Mouse (Mus musculus) right cerebral cortex, postnatal 14 days (tissue): ENCODE data around the gene Lpin1.

Experiments
- DNase-seq: peaks from one replicate; pipeline ENCODE4 v3.0.0; 2022

Lpin1 gene

DNA sequence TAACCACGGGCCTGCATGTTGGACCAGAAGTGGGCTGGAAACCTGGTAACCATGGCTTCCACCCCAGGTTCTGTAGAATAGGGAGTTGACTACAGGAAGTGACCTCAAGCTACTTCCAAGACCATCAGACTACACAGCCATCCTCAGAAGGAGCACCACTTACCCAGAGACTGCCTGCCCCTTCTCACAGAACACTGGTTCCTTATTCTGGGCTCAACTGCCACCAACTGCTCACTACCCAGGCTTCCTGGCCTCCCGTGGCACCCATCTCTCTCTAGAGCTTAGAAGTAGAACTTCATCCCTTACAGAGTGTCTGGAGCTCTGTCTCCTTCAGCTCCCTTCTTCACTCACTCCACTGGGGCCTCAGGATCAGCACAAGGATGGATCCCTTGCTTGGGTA is at the start of gene Lpin1:
Gene Lpin1, minus strand, starts transcription at position 31 of the 400 bp plus-strand sequence.
- no peak for DNase-seq

DNA sequence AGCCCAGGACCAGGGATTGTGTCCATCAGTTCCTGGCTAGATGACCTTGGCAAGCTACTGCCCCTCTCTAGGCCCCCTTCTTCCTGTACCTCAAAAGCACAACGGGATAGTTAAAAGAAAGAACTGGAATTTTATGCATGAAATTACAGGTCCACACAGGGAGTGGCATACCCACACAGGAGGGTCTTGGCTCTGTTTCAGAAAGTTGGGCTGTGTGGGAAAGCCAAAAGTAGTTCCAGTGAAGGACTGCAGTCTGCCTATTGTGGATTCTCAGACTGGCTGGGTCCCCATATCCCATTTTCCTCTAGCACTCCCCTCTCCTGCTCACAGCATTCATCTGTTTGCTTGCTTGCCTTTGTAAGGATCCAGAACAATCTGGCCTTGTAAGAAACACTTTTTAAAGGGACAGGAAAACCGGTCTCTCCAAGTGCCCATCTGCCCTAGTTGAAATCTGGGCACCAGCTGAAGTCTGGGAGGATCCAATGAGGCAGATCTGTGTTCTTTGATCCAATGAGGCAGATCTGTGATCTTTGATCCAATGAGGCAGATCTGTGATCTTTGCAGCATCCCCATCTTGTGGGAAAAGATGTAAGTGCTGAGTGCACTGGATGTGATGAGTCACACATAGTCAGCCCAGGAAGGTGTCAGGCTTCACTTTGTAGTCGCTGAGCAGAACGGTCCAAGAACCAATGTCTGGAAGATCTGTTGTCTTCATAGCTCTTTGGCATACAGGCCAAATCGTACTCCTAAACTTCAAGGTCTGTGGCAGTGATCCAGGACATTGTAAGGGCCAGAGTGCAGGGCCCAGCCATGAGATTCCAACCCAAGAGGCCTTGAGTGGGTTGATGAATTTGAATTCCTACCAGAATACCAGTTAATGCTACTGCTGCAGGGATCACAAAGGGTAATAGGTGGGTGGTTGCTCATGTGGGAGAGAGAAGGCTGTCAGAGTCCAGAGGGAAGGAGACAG is 46.4 kb upstream of the Lpin1 start:
- no peak for DNase-seq

DNA sequence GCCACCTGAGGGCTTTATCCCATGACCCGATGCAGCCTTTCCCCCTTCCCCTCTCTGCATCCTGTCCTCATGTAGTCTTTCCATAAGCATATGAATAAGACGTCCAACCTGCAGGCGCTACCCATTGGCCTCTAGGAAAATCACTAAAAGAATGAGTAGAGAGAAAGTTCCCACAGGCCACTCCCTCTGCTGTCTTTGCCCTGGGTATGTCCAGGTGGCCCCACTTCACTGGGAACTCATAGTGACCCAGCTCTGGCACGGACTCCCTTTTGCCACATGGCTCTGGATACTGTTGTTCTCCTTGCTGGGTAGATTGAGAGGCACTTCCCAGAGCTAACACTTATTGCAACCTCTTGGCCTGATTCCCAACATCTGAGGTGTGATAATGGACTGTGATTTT is 44.8 kb upstream of the Lpin1 start:
- no peak for DNase-seq

DNA sequence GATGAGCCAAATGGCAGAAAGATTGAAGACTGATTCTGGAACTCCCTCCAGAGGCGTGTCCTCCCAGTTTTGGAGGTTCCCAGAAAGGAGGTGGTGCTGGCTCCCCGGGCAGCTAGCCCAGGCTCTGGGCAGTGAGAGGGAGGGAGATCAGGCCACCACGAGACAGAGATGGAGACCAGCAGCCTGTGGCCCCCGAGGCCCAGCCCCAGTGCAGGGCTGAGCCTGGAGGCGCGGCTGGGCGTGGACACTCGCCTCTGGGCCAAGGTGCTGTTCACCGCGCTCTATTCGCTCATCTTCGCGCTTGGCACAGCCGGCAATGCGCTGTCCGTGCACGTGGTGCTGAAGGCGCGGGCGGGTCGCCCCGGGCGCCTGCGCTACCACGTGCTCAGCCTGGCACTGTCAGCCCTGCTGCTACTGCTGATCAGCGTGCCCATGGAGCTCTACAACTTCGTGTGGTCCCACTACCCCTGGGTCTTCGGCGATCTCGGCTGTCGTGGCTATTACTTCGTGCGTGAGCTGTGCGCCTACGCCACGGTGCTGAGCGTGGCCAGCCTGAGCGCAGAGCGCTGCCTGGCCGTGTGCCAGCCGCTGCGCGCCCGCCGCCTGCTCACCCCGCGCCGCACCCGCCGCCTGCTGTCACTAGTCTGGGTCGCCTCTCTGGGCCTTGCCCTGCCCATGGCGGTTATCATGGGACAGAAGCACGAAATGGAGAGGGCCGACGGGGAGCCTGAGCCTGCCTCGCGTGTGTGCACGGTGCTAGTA is 42.7 kb upstream of the Lpin1 start, which contains the start of gene Ntsr2:
Gene Ntsr2, plus strand, starts transcription at position 51 of the 762 bp plus-strand sequence.
- DNase-seq: peak; percentile 67

DNA sequence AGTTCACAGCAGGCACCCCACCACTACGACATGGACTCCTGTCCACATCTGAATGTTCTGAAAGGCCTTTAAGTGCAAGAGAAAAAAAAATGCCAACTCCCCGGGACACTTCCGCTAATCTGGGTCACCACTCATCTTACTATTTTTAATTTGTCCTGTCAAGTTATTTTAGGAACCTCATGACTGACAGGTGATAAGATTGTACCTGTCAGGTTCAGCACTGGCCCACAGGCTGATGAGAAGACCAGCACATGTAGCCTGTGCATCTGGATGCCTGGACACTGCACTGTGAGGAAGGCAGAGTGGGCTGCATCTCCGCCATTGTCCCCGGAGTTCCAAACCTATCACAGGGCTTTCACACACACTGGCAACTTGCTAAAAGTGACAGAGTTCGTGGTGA is 39.1 kb upstream of the Lpin1 start:
- DNase-seq: no peak

DNA sequence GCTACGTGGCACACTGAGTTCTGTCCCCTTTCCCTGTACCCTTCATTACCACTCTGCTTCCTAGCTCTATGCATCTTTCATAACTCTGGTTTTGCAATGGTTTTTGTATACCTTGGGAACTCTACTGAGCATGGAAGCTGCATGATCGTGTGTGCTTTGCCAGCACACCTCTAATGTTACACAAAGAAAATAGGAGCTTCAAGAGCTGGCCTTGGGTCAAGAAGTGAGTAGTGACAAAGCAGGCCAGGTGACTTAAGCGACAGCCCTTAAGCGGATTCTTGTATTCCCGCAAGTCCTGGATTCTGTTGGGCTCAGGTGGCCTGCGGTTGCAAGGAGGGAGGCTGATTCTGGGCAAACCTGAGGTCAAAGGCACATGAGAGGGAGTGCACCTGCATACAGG is 37.5 kb upstream of the Lpin1 start:
- no peak for DNase-seq

DNA sequence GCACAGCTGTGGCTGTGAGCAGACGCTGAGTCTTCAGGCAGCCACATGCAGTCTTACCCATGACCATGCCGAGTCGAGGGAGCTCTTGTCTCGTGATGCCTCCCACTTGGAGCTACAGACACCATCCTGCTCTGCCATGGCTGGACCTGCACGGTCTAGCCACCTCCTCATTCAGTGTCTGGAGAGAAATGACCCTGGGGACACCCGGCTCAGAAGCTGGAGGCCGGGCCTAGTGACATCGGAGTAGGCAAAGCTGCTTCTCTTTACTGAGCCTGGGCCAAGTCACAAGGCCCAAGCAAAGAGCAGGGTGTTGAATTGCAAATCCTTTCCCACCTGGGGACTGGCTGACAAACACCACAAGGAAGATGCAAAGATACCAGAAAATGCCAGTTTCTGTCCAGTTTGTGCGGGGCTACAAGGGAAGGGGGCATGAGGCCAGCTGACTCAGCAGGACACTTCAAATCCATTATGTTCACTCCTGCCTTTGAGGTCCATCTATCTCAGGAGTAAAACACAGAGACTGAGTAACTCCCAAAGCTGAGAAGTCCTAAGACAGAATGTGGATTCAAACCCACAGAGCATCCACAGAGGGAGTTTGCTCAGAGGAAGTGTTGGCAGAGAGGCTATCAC is 36.1 kb upstream of the Lpin1 start:
- no peak for DNase-seq

DNA sequence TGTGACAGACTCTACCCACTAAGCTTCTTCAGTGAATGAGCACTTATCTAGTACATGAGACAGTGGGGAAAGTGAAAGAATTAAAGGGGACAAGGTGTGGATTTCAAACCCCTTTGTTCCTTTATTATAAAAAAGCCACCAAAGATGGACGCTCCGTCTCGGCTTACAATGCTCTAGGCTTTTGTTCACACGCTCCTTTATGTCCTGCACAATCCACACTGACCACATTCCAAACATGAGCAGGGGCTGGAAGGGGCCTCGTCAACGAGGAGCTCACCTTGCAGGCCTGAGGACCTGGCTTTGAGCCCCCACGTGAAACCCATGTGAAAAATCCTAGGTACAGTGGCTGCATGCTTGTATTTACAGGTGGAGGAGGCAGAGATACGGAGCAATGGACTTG is 33.9 kb upstream of the Lpin1 start:
- no peak for DNase-seq

DNA sequence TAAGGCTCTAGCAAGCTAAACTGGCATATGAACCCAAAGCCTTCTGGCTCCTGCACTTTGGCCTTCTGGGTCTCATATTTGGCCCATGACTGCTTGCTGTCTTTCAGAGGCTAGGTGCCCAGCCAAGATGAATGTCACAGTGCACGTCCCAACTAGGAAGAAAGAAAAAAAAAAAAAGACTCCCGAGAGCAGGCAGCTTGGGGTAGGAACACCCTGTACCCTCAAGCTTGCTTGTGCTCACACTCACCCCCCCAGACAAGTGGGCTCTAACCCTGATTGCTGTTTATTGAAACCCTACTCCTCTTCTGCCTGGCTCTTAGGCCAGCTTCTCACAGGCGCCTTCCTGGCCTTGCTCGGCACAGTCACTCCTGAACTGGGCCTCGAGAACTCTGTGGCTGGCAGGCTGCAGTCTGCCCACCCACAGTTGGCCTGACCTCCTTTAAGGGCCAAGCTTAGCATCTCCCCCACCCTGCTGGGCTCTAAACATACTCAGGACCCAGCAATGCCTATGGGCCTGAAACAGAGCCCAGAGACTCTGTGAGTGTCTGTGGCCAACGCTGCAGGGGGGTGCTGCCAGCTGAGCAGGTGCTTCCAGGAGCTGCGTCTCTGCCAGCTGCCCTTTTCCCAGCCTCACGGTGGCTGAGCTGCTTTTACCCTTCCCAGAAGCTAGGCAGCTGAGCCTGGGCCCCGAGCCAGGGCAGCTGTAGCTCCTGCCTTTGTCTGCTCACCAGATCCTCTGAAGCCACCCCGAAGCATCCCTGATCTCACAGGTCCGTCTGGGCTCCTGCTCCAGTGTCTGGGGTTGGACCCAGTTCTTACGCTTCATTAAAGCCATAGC is 33.0 kb upstream of the Lpin1 start:
- DNase-seq: peak; percentile 50

DNA sequence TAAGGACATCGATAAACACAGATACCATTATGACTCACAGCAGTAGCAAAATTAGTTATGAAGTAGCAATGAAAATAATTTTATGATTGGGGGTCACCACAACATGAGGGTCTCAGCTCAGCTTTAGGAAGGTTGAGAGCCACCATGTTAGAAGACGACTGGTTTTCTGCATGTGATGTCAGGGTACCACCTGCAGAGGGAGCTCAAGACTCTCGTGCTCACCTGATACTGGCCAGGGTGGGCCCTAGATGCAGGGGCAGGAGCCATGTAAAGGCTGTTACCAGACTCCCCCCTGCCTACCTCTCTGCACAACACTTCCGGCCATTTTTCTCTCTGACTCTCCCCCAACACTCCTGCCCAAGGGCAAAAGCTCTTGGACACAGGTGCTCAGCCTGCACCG is 31.2 kb upstream of the Lpin1 start:
- DNase-seq: no peak

DNA sequence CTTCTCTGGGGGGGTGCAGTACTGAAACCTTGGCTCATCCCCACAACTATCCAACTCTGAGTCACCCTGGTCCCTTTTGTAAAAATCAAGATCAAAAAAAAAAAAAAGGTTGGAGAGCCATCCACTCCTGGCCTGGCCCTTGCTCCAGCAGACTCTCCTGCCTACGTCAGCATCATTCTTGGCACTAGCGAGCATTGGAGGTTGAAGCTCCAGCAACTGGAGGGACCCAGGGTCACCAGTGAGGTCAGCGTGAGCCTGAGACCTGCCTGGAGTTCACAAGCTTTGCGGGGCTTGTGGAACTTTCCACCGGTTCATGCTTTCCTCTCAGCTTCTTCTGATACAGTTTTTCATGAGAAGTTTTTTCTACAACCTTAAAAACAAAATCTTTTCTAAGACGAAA is 29.3 kb upstream of the Lpin1 start:
- DNase-seq: no peak

DNA sequence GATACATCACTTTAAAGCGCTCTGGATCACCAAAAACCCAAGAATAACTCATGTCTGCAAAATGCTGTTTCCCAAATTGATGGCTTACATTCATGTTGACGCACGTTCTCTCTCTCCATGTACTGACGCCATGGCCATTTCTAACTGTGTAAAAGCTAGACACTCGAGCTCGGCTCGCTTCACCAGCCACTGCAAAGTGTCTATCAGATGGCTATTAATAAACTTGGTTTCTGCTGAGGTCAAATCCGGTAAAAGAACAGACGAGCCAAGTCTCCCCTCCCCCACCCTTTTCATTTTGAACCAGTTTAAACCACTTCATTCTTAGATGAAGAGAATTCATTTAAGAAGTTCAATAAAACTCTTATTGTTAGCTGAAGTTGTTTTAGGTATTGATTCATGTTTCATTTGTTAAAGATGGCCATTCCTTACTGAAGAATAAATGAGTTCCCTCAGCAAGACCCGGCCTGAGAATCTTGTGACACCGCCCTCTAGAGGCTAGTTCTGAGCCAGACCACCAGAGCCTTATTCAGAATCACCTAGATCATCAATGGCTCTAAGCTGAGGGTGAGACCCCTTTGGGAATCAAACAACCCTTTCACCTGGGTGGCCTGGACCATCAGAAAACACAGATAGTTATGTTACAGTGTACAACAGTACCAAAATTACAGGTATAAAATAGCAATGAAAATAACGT is 28.5 kb upstream of the Lpin1 start:
- DNase-seq: no peak

DNA sequence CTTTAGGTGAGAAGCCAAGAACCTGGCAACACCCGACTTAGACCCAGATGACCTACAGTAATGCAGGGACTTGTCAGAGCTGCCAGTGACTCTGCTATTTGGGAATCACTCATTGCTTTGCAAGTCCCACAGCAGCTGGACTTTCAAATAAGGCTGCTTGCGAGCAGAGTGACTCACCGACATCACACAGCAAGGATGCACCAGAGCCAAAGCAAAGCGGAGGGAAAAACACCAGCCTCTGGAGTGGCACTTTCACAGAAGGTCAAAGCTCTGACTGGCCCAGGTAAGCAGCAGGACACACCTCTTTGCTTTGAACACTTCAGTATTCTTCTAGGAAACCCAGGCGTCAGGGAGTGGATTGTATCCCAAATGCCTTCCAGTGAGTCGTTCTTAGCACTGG is 25.1 kb upstream of the Lpin1 start:
- no peak for DNase-seq

DNA sequence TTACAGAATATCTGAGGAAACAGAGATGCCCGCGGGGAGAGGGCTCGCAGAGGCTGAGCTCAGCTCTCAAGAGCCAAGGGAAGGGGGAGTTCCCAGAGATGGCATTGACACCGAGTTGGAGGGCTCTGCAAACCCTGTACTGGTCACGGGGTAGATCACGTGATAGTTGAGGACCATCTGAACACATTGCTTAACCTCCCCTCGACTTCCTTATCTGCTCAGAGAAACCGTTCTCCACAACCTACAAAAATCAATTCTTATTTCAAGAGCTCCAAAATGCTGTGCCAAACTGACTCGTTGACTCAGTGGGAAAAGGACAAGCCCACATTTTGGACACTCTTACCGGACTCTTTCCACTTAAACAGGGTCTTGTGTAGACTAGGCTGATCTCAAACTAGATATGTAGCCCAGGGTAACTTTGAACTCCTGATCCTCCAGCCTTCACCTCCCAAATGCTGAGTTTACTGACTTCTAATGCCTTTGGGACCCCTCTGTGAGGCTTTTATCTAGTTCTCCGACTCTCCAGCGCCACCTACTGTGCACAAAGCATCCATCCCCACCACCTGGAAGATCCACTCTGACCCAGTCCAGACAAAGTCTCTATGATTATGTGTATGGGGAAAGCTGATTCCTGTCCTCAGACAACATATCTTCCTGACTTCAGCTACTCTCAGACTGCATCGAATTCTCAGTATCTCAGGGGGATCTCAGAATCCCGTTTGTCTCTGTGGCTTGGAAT is 23.5 kb upstream of the Lpin1 start:
- peak; percentile 71 for DNase-seq

DNA sequence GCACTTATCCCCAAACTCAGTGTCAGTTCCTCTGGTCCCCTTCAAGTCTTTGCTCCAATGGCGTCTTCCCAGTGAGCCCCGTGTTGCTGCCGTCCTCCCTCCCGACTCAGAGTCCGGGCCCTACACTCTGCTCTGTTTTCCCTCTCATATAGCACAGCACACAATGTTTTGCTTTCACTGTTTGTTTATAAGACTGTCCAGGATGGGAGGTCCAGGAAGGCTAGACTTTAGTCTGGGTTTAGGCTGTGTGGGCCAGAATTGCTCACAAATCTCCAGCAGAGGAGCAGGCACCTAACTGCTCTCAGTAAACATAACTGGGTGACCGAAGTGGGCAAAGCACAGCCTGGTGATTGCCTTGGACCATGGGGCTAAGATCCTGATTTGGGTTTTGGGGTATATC is 22.5 kb upstream of the Lpin1 start:
- DNase-seq: no peak

DNA sequence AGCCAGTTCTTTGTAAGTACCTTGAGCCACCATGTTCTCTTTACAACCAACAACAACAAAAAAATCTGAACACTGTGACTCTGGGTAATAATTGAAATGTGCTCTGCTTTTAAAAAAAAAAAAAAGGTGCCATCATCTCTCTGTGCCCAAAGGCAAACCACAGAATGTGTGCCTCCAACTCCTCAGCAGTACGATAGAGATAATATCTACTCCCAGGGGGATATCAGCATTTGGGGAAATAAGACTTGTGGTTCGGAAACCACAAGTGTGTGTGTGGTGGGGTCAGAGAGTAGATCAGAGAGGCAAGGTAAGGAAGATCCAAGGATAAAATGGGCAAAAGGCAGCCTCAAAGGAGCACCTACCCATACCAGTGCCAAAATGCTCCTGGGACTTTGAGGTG is 20.7 kb upstream of the Lpin1 start:
- no peak for DNase-seq

DNA sequence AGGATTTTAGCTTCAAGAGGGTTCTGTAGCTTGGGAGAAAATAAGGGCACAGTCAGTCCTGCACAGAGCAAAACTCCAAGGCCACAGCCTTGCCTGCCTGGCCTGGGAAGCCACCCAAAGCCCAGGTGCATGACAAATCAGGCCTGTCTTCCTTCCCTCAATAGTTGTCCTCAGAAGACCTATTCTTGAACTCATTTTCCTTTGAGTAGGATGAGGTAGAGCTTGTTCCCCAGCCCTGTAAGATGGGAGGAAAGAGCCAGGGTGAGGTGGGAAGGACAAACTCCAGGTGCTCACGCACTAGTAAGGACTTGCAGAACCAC is 20.1 kb upstream of the Lpin1 start:
- DNase-seq: no peak

DNA sequence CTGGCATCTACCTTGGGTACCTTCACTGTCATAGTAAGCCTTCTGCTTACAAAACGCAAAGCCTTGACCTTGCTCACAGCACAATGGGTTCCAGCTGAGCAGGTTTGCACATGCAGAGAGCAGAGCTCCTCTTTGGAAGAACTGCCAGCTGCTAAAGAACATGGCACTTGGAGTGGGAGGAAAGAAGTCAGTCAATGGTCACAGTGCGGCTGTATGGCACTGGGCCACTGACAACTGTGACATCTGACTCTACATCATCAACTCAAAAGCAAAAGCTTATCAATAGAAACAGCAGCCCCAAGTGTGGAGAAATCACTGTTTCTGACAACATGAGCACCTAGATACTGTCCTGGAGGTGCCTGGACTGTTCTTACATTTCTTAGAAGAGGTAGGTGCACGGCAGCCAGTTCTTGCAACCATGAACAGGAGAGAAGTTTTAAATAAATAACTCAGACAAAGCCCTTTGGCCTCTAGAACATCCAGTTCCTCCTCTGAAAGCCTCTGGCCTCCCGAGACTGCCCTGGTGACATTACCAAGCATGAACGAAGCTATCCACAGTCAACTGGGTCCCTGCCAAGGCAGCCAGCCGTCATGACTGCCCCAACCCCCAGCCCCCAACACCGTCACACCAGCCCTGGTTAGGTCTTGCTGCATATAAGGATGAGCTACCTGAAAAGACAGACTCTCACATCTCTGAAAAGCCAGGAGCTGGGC is 19.5 kb upstream of the Lpin1 start:
- DNase-seq: no peak

DNA sequence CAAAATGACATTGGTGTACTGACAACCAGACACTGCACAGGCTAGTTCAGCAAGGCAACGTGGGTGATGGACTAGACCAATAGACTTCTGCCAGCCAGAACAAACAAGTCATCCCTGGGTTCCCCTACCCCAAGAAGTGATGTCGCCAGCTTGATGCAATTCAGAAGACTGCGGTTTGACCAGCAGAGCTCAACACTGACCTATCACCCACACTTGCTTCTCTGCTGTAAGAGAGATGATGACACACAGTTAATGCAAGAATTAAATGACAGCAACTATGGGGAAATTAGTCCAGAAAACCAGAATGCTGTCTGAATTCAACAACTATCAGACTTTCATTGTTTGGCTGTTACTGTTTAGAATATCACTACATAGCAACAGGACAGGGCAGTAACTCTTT is 9.5 kb upstream of the Lpin1 start:
- DNase-seq: no peak

DNA sequence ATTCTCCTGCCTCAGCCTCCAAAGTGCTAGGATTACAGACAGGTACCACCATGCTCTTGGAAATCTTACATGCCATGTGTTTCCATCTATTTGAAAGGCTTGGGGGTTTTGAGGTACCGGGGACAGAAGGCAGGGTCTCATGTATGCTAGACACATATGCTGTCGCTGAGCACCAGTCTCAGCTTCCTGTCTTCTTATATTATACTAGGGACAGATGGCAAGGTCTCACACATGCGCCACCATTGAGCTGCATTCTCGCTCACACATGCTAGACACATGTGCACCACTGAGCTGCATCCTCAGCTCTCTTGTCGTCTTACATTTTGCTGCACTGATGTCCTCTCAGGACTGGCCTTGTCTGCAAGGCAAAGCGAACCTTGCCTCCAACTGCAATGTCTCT is 8.7 kb upstream of the Lpin1 start:
- DNase-seq: no peak
